Mouse (Mus musculus): ENCODE results near the gene Usp12.

DNA sequence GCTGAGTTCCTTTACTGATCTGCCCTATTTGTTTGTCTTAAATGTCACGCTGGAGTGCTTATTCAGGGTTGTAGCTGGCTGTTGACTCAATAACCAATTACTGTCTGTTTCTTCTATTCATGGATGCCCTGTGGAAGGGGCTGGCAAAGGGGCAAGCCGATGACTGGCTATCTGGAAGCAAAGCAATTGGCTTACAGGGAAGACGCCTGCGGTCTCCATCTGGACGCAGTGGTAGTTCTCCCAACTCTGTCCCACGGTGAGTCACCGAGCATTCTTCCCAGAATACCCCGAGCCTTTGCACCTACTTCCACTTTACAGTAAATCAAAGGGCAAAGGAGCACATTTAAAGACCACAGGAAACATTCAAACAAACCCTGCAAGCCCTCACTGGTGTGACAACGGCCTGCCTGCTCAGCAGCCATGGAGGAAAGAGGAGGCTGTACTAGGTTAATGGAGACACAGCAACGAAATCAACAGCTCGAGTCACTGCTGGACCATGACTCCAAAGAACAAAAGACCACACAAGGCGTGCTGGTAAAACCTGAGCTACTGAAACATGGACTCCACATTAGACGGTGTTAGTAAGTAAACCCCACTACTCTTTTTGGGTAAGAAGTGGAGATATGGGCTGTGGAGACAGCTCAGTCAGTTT, 17.7 kb downstream of the Usp12 start:
- no peak for TF ChIP-seq CTCF (conservative IDR thresholded peaks at IDR 0.05; ENCODE audit: insufficient read depth, insufficient read length, low read depth, low read length)
- TF ChIP-seq POLR2A (IDR thresholded peaks at IDR 0.05; ENCODE audit: low read depth, low read length) = no peak

All from kidney, adult 2 months (tissue).